In the genomic region with DNA sequence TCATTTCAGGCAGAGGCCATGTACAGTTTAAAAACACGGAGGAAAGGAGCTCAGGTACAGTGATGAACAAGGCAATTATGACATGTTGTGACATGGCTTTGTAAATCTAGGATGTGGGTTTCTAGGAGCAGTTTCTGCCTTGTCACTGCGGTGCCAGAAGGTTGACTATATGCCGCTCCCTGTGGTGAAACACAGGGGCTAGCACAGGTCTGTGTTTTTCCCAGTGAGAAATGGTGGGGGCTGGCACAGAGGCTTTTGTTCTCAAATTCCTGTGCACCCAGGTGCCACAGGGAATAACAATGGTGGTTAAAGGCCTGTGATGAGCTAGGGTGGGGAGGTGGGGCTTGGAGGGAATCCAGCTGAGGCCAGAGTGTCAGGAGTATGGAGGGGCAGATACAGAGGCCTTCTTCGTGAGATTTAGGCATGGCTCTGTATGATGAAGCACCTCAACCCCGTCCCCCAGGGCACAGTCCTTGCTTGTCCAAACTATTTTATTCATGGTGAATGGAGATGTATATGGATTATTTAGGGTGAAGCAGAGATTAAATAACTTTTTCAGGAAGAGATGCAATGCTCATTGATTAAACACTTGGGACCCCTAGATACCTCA, we compare ENCODE assay signal across 19 mouse cellular contexts.
DNase-seq lines count a peak whose midpoint lies in the region; ATAC-seq lines count a peak whose summit lies in the region.
"Had no signal": no experiment of that assay in that cellular context is flagged by ENCODE, and none has a peak within 500 bp of the region (broad histone marks: within the 10 kb centered on the region; RNA-seq: fewer than 3 reads in every experiment).

No protein-coding gene starts in this region.

- no peak overlapping the region for H3K4me2 ChIP-seq in forebrain, embryonic 12.5 days
- H3K4me2 ChIP-seq in neural tube, embryonic 12.5 days (replicated peaks) = no peak overlapping the region
- H3K4me2 ChIP-seq: heart, embryonic 12.5 days; limb, embryonic 13.5 days; neural tube, embryonic 13.5 days had no signal

- no peak overlapping the region for H3K27ac ChIP-seq in forebrain, embryonic 12.5 days
- no peak overlapping the region for H3K27ac ChIP-seq in forebrain, embryonic 10.5 days
- no peak overlapping the region for H3K27ac ChIP-seq in neural tube, embryonic 12.5 days
- H3K27ac ChIP-seq: layer of hippocampus, adult 2 months; limb, embryonic 13.5 days; neural tube, embryonic 13.5 days had no signal

- no peak overlapping the region for H3K9ac ChIP-seq in forebrain, embryonic 12.5 days
- H3K9ac ChIP-seq in neural tube, embryonic 12.5 days = no peak overlapping the region
- H3K9ac ChIP-seq: heart, embryonic 12.5 days; limb, embryonic 13.5 days; neural tube, embryonic 13.5 days had no signal

- no peak overlapping the region for H3K4me3 ChIP-seq in forebrain, embryonic 12.5 days (replicated peaks)
- no peak overlapping the region for H3K4me3 ChIP-seq in forebrain, embryonic 10.5 days
- no peak overlapping the region for H3K4me3 ChIP-seq in neural tube, embryonic 12.5 days
- H3K4me3 ChIP-seq: erythroblast, embryonic 14.5 days; heart, embryonic 12.5 days; layer of hippocampus, adult 2 months; limb, embryonic 13.5 days; neural tube, embryonic 13.5 days had no signal

- H3K27me3 ChIP-seq in forebrain, embryonic 12.5 days = no peaks in the 10 kb centered on the region
- no peaks in the 10 kb centered on the region for H3K27me3 ChIP-seq in forebrain, embryonic 10.5 days (ENCODE audit: poor library complexity, severe bottlenecking)
- H3K27me3 ChIP-seq in neural tube, embryonic 12.5 days (replicated peaks) = no peaks in the 10 kb centered on the region
- H3K27me3 ChIP-seq: heart, embryonic 12.5 days; limb, embryonic 13.5 days; neural tube, embryonic 13.5 days had no signal

- WGBS in forebrain, embryonic 12.5 days = 28% methylated on average over 5 of the region's 5 CpGs
- 27% methylated on average over 5 of the region's 5 CpGs for WGBS in forebrain, embryonic 10.5 days
- WGBS in neural tube, embryonic 12.5 days = 35% methylated on average over 5 of the region's 5 CpGs

- no peak for DNase-seq in forebrain, embryonic 10.5 days (ENCODE audit: extremely low spot score, low spot score)
- no peak for DNase-seq in neural tube, embryonic 10.5 days (ENCODE audit: extremely low spot score, low spot score)
- no peak for DNase-seq in embryo, embryonic 10.5 days (ENCODE audit: low spot score)
- DNase-seq in layer of hippocampus, postnatal 25 days (ENCODE audit: extremely low spot score in 1 of 2, low spot score in 1 of 2) = no peak
- DNase-seq: adrenal gland, adult 8-10 months; cerebellum, adult 9-10 months; embryo, embryonic 11 days; gastrocnemius, postnatal 25 days; heart, postnatal 36 days; thymus, postnatal 25 days had no signal

- ATAC-seq in forebrain, embryonic 12.5 days (ENCODE audit: low FRiP score) = peak; percentile 14; the same call in 1 of the 2 replicates
- ATAC-seq in neural tube, embryonic 12.5 days (ENCODE audit: low FRiP score, low read depth) = 0 out of 2 replicates have a peak, but pooled peaks have one; percentile 25
- peak; percentile 81 for ATAC-seq in megakaryocyte, adult 5-6 weeks (ENCODE audit: poor library complexity, severe bottlenecking)
- ATAC-seq in neutrophil, adult 5-6 weeks (ENCODE audit: extremely low read depth, insufficient number of reproducible peaks, low FRiP score, poor library complexity, severe bottlenecking) = peak; percentile 69; the same call in 1 of the 2 replicates

- no peaks in the 10 kb centered on the region for H3K9me3 ChIP-seq in forebrain, embryonic 12.5 days
- no peaks in the 10 kb centered on the region for H3K9me3 ChIP-seq in forebrain, embryonic 10.5 days
- no peaks in the 10 kb centered on the region for H3K9me3 ChIP-seq in neural tube, embryonic 12.5 days
- H3K9me3 ChIP-seq: heart, embryonic 12.5 days; limb, embryonic 13.5 days; neural tube, embryonic 13.5 days had no signal

- H3K36me3 ChIP-seq in forebrain, embryonic 12.5 days (replicated peaks) = no peaks in the 10 kb centered on the region
- no peaks in the 10 kb centered on the region for H3K36me3 ChIP-seq in forebrain, embryonic 10.5 days (replicated peaks)
- H3K36me3 ChIP-seq in neural tube, embryonic 12.5 days = no peaks in the 10 kb centered on the region
- H3K36me3 ChIP-seq: heart, embryonic 12.5 days; limb, embryonic 13.5 days; neural tube, embryonic 13.5 days had no signal

- H3K4me1 ChIP-seq in forebrain, embryonic 12.5 days = no peaks in the 10 kb centered on the region
- peaks cover 4% of the 10 kb centered on the region; the same call in 1 of the 2 replicates for H3K4me1 ChIP-seq in forebrain, embryonic 10.5 days
- H3K4me1 ChIP-seq in neural tube, embryonic 12.5 days = no peaks in the 10 kb centered on the region
- H3K4me1 ChIP-seq: heart, embryonic 12.5 days; limb, embryonic 13.5 days; neural tube, embryonic 13.5 days had no signal

Comparison
In these comparisons a context has a peak if more than half of its experiments do, and no peak if none do; other contexts are left out.
1. ATAC-seq: peak in every context shown above with its lines; median percentile 81 in megakaryocyte, adult 5-6 weeks; 69 in neutrophil, adult 5-6 weeks; 25 in neural tube, embryonic 12.5 days; 14 in forebrain, embryonic 12.5 days.